In the genomic region with DNA sequence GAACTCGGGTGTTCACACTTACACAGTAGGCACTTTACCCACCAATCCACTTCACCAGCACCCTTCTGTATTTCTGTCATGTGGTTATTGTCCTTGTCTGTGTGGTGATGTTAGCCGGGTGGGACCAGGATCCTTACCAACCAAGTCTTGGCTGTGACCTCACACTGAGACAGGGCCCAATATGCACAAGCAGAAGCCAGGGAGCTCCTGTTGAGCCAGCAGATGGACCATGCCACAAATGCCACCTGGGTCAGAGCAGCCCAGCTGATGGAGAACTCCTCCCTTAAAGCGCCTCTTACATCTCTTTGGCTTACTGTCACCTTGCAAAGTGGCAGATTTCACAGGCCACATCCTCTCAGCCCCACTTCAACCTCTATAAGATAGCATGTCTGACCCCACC, we compare ENCODE assay signal across 5 mouse cellular contexts.
"Had no signal": no experiment of that assay in that cellular context is flagged by ENCODE, and none has a peak within 500 bp of the region (broad histone marks: within the 10 kb centered on the region; RNA-seq: fewer than 3 reads in every experiment).

No protein-coding gene starts in this region.

- DNase-seq: kidney, postnatal 10 days; kidney, postnatal 4 days; liver, embryonic 13.5 days; liver, postnatal 0 days; lung, postnatal 14 days had no signal
